Mouse (Mus musculus) forebrain, embryonic 16.5 days (tissue): ENCODE results near the gene Efcab12. TPM values are rescaled to one million over a fixed set of nuclear protein-coding genes. Genes with fewer than 3 reads are reported as not detected.
A peak's percentile ranks its signal among the peaks of the same experiment; 100 is the strongest.

Experiments
- ATAC-seq: fragments of 200-750 bp; cut with Nextera tagmentation; 2 replicates; pipeline ENCODE4 v1.8.0; 2017; ENCODE audit warnings: mild to moderate bottlenecking, moderate library complexity
- H3K27ac ChIP-seq: fragments of 300-500 bp; sonication (generic); 2 replicates; pipeline ENCODE4 v1.5.1; 2014; ENCODE audit warnings: low read length, control low read depth
- H3K27me3 ChIP-seq: fragments of 300-500 bp; sonication (generic); replicated peaks from 2 replicates; pipeline ENCODE4 v1.6.1; 2014; ENCODE audit warnings: low read length; ENCODE audit not compliant: control insufficient read depth, insufficient read depth
- H3K36me3 ChIP-seq: fragments of 300-500 bp; sonication (generic); 2 replicates; pipeline ENCODE4 v1.6.1; 2014; ENCODE audit not compliant: control insufficient read depth, insufficient read depth
- H3K4me1 ChIP-seq: fragments of 300-500 bp; sonication (generic); replicated peaks from 2 replicates; pipeline ENCODE4 v1.6.1; 2014; ENCODE audit warnings: low read length; ENCODE audit not compliant: control insufficient read depth, insufficient read depth
- H3K4me2 ChIP-seq: fragments of 300-500 bp; sonication (generic); 2 replicates; pipeline ENCODE4 v1.6.1; 2014; ENCODE audit warnings: mild to moderate bottlenecking, low read length, control low read depth
- H3K4me3 ChIP-seq: fragments of 300-500 bp; sonication (generic); replicated peaks from 2 replicates; pipeline ENCODE4 v1.5.1; 2014; ENCODE audit warnings: mild to moderate bottlenecking, low read length, control low read depth
- H3K9ac ChIP-seq: fragments of 300-500 bp; sonication (generic); replicated peaks from 2 replicates; pipeline ENCODE4 v1.6.1; 2014; ENCODE audit warnings: low read depth, low read length, control low read depth
- H3K9me3 ChIP-seq: fragments of 300-500 bp; sonication (generic); 2 replicates; pipeline ENCODE4 v1.6.1; 2016; ENCODE audit warnings: low read length; ENCODE audit not compliant: control insufficient read depth
- WGBS: fragments of 180-500 bp; shearing (Covaris S2); extraction: QIAGEN DNeasy Blood & Tissue Kit; methylation state at CpG from one replicate; pipeline ENCODE4 v1.1.7; 2014; 5-methylcytosine and 5-hydroxymethylcytosine counted together
- microRNA-seq: library from miRNA; unstranded; fragments of <30 nt; microRNA quantifications from one replicate; pipeline ENCODE4, GENCODE M21; 2017
- polyA plus RNA-seq: library from polyadenylated mRNA; unstranded; fragments of >200 nt; fragmentation: Nextera tagmentation; extraction: Ambion mirVana; gene quantifications from 2 replicates; pipeline ENCODE4 v1.2.1, GENCODE M21; 2015

The Efcab12 gene
- polyA plus RNA-seq, 1 experiment from 2014 or later, result 1.8 TPM

- no peaks in the 10 kb centered on the region for H3K9me3 ChIP-seq
- H3K27me3 ChIP-seq, result no peaks in the 10 kb centered on the region
- peak overlapping the region; percentile 41 for H3K9ac ChIP-seq
- no peaks in the 10 kb centered on the region for H3K36me3 ChIP-seq
- 6% methylated on average over 7 of the region's 7 CpGs for WGBS
- peak overlapping the region; percentile 7 for H3K4me2 ChIP-seq
- H3K4me3 ChIP-seq, result no peak overlapping the region
- H3K27ac ChIP-seq, result peak overlapping the region; percentile 66
- peaks cover 11% of the 10 kb centered on the region for H3K4me1 ChIP-seq
- ATAC-seq, result peak; percentile 93
These were observed 74.0 kb downstream of the Efcab12 start for GRCm38 (mm10) chr6:115764179-115764578.

GRCm38 (mm10) chr6:115761995-115762756, 76.0 kb downstream of the Efcab12 start, which contains the start of gene Tmem40:
TSS of gene Tmem40 (minus strand) at chr6:115762410.
- no peaks in the 10 kb centered on the region for H3K27me3 ChIP-seq
- H3K36me3 ChIP-seq, result no peaks in the 10 kb centered on the region
- no peak within 1 kb of the TSS for H3K9ac ChIP-seq
- under 1% methylated on average over 9 of the region's 9 CpGs for WGBS
- ATAC-seq, result no peak
- no peak within 1 kb of the TSS; the same call in 1 of the 2 replicates for H3K4me2 ChIP-seq
- H3K27ac ChIP-seq, result no peak within 1 kb of the TSS
- peaks cover 11% of the 10 kb centered on the region for H3K4me1 ChIP-seq
- no peak within 1 kb of the TSS for H3K4me3 ChIP-seq
- no peaks in the 10 kb centered on the region for H3K9me3 ChIP-seq

- 60% methylated on average over 4 of the region's 4 CpGs for WGBS
- H3K27ac ChIP-seq, result no peak overlapping the region
- H3K36me3 ChIP-seq, result no peaks in the 10 kb centered on the region
- no peaks in the 10 kb centered on the region for H3K27me3 ChIP-seq
- peaks cover 11% of the 10 kb centered on the region for H3K4me1 ChIP-seq
- H3K4me3 ChIP-seq, result no peak overlapping the region
- no peak overlapping the region for H3K9ac ChIP-seq
- H3K4me2 ChIP-seq, result no peak overlapping the region
- no peak for ATAC-seq
- H3K9me3 ChIP-seq, result no peaks in the 10 kb centered on the region
These were observed 77.2 kb downstream of the Efcab12 start for GRCm38 (mm10) chr6:115760982-115761381.

Small RNAs within 50 kb of the gene (microRNA-seq; reads per million reads assigned to microRNA genes)
- not detected for gene Mir7660

Other genes with a start within 250 kb of the Efcab12 start
- gene Mkrn2os, start 245.8 kb downstream of the Efcab12 start, polyA plus RNA-seq, result 0.47 and 0.67 TPM in 2 replicates
- gene Mkrn2, start 236.5 kb downstream of the Efcab12 start, polyA plus RNA-seq, result 42.7 and 45.6 TPM in 2 replicates
- 158 and 160 TPM in 2 replicates for gene Raf1, start 161.8 kb downstream of the Efcab12 start, polyA plus RNA-seq
- 0.91 TPM in 1 of 2 replicates, not detected in the other for gene Tmem40, start 76.0 kb downstream of the Efcab12 start, polyA plus RNA-seq
- gene Cand2, start 63.9 kb downstream of the Efcab12 start, polyA plus RNA-seq, result 16.7 and 17.9 TPM in 2 replicates
- gene Rpl32, start 29.7 kb downstream of the Efcab12 start, polyA plus RNA-seq, result 1,104 and 1,269 TPM in 2 replicates
- 14.4 and 16.9 TPM in 2 replicates for gene Mbd4, start 15.0 kb upstream of the Efcab12 start, polyA plus RNA-seq
- gene Ift122, start 15.1 kb upstream of the Efcab12 start, polyA plus RNA-seq, result 30.8 and 32.7 TPM in 2 replicates
- gene Rho, start 93.3 kb upstream of the Efcab12 start, polyA plus RNA-seq, result 0.15 TPM in 1 of 2 replicates, not detected in the other
- not detected in 2 replicates for gene H1foo, start 106.5 kb upstream of the Efcab12 start, polyA plus RNA-seq
- gene Plxnd1, start 156.6 kb upstream of the Efcab12 start, polyA plus RNA-seq, result 19.4 and 19.8 TPM in 2 replicates